Mouse (Mus musculus): ENCODE data around the gene Ank2.

The Ank2 gene

GRCm38 (mm10) chr3:127242234-127242810 lies 256.8 kb downstream of the Ank2 start:
- no peak for DNase-seq (ENCODE audit: low spot score)

GRCm38 (mm10) chr3:127235271-127235670 lies 263.9 kb downstream of the Ank2 start:
- DNase-seq (ENCODE audit: low spot score): no peak

- DNase-seq (ENCODE audit: low spot score): peak; percentile 83
Measured at GRCm38 (mm10) chr3:127225799-127226730, 273.1 kb downstream of the Ank2 start.

GRCm38 (mm10) chr3:127225167-127225798 lies 273.9 kb downstream of the Ank2 start:
- DNase-seq (ENCODE audit: low spot score): no peak

- no peak for DNase-seq (ENCODE audit: low spot score)
Measured at GRCm38 (mm10) chr3:127224315-127225166, 274.6 kb downstream of the Ank2 start.

GRCm38 (mm10) chr3:127222086-127222485 lies 277.1 kb downstream of the Ank2 start:
- no peak for DNase-seq (ENCODE audit: low spot score)

- DNase-seq (ENCODE audit: low spot score): no peak
Measured at GRCm38 (mm10) chr3:127220859-127221258, 278.3 kb downstream of the Ank2 start.

GRCm38 (mm10) chr3:127213534-127213933 lies 285.6 kb downstream of the Ank2 start:
- DNase-seq (ENCODE audit: low spot score): no peak

GRCm38 (mm10) chr3:127211119-127211518 lies 288.0 kb downstream of the Ank2 start:
- DNase-seq (ENCODE audit: low spot score): no peak

GRCm38 (mm10) chr3:127210552-127210951 lies 288.6 kb downstream of the Ank2 start:
- DNase-seq (ENCODE audit: low spot score): no peak

- no peak for DNase-seq (ENCODE audit: low spot score)
Measured at GRCm38 (mm10) chr3:127208871-127209270, 290.3 kb downstream of the Ank2 start.

GRCm38 (mm10) chr3:127205883-127206434 lies 293.2 kb downstream of the Ank2 start:
- no peak for DNase-seq (ENCODE audit: low spot score)

- no peak for DNase-seq (ENCODE audit: low spot score)
Measured at GRCm38 (mm10) chr3:127202484-127203115, 296.6 kb downstream of the Ank2 start.

GRCm38 (mm10) chr3:127200789-127201188 lies 298.4 kb downstream of the Ank2 start:
- DNase-seq (ENCODE audit: low spot score): no peak

GRCm38 (mm10) chr3:127199112-127199665 lies 300.0 kb downstream of the Ank2 start:
- DNase-seq (ENCODE audit: low spot score): no peak

GRCm38 (mm10) chr3:127198656-127199055 lies 300.5 kb downstream of the Ank2 start:
- DNase-seq (ENCODE audit: low spot score): no peak

GRCm38 (mm10) chr3:127188789-127189128 lies 310.4 kb downstream of the Ank2 start:
- DNase-seq (ENCODE audit: low spot score): no peak

GRCm38 (mm10) chr3:127188086-127188788 lies 310.9 kb downstream of the Ank2 start:
- DNase-seq (ENCODE audit: low spot score): no peak

GRCm38 (mm10) chr3:127187081-127187480 lies 312.1 kb downstream of the Ank2 start:
- no peak for DNase-seq (ENCODE audit: low spot score)

- DNase-seq (ENCODE audit: low spot score): no peak
Measured at GRCm38 (mm10) chr3:127186239-127186638, 312.9 kb downstream of the Ank2 start.
